Mouse (Mus musculus): ENCODE measurements around the gene Snu13.

DNA sequence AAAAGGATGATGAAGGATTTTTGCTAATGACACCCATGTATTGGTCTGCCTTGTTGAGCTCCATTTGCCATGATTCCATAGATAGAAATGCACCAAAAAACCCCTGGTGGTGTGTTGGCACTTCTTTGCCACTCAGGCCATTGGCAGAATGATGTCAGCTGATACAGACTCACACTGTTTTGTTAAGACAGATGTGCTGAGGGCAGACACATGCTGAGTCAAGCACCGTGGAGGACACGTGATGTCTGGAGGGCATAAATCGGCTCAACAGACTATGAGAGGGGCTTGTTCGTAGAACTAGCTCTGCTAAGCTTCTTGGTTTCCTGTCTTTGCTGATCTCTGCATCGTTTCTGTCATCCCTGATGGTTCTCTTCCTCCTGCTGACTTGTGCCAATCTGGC, 5.1 kb upstream of the Snu13 start:
- TF ChIP-seq CTCF (IDR thresholded peaks at IDR 0.05; ENCODE audit: borderline replicate concordance, insufficient read depth, low read length) (no peak), POLR2A (IDR thresholded peaks at IDR 0.05; ENCODE audit: low read depth, low read length) (no peak)

Measured in embryonic fibroblast, embryonic 13.5 days (primary cell).